In genomic region chr16:20693111-20693701, GRCm38 (mm10) we compare ENCODE assay signal across 8 mouse cellular contexts. TPM values are rescaled to one million over a fixed set of nuclear protein-coding genes. Genes with fewer than 3 reads are reported as not detected.
DNase-seq lines count a peak whose midpoint lies in the region; ATAC-seq lines count a peak whose summit lies in the region.

Gene Fam131a, plus strand, starts transcription at chr16:20693241.

- DNase-seq in adrenal gland, postnatal 10 days, result peak; percentile 94
- DNase-seq in embryo, embryonic 11.5 days (ENCODE audit: low read depth, low spot score), result peak; percentile 85
- DNase-seq in gastrocnemius, postnatal 36 days, result peak; percentile 83 to 85
- DNase-seq in left cerebral cortex, adult 9 months (ENCODE audit: low spot score in 2 of 2), result peak; percentile 86 to 96
- peak; percentile 97 to 98 for DNase-seq in right cerebral cortex, postnatal 10 days (ENCODE audit: low spot score in 2 of 2)
- DNase-seq in yolk sac, embryonic 10.5 days (ENCODE audit: low spot score), result peak; percentile 95

- peaks cover 52% of the 10 kb centered on the region for H3K36me3 ChIP-seq in megakaryocyte, embryonic 14.5 days (replicated peaks; ENCODE audit: low read length)

- H3K4me3 ChIP-seq in megakaryocyte, embryonic 14.5 days (replicated peaks), result peak within 1 kb of the TSS; percentile 90

- no peaks in the 10 kb centered on the region for H3K9me3 ChIP-seq in megakaryocyte, embryonic 14.5 days

- intact Hi-C loops in gastrocnemius, postnatal 36 days (cut with DNase I), result no loop called here

- ATAC-seq in inflammation-experienced regulatory T-cells, adult 6 months, result peak; percentile 84

- H3K27me3 ChIP-seq in megakaryocyte, embryonic 14.5 days (replicated peaks), result peaks cover 19% of the 10 kb centered on the region

- peaks cover 48% of the 10 kb centered on the region for H3K4me1 ChIP-seq in megakaryocyte, embryonic 14.5 days

RNA-seq across cellular contexts. Expression of gene Fam131a, which starts in this region (rescaled TPM):
- total RNA-seq in adrenal gland, postnatal 10 days (2021), result 10 to 100 TPM; 12.8 to 15.1 TPM
- 10 to 100 TPM; 50.1 to 79.3 TPM for total RNA-seq in gastrocnemius, postnatal 36 days (2021)
- under 1 TPM; 0.30 to 0.78 (median 0.59) TPM for polyA plus RNA-seq in inflammation-experienced regulatory T-cells, adult 6 months (2017; shearing (Covaris generic))
- polyA plus RNA-seq in megakaryocyte, embryonic 14.5 days (2012; ENCODE audit: insufficient read depth, low replicate concordance), result 7.9 and 8.6 TPM in 2 replicates

Comparison
In these comparisons a context has a peak if more than half of its experiments do, and no peak if none do; other contexts are left out.
1. Peak in every context shown above with its lines: DNase-seq, ATAC-seq and H3K4me3 ChIP-seq.
2. Peak in ATAC-seq in inflammation-experienced regulatory T-cells, adult 6 months; RNA of the gene not detected or under 1 TPM.